Mouse (Mus musculus): ENCODE measurements around the gene Shc4.

- no peak for TF ChIP-seq USF1 (IDR thresholded peaks at IDR 0.05; ENCODE audit: low read depth)
- TF ChIP-seq TCF12 (IDR thresholded peaks at IDR 0.05; ENCODE audit: insufficient read depth, poor library complexity, severe bottlenecking): no peak
- no peak for TF ChIP-seq POLR2A (IDR thresholded peaks at IDR 0.05; ENCODE audit: insufficient read length, low read depth)
- TF ChIP-seq POLR2AphosphoS2 (IDR thresholded peaks at IDR 0.05; ENCODE audit: insufficient read length, low read depth): no peak
- no peak for TF ChIP-seq MAX (IDR thresholded peaks at IDR 0.05; ENCODE audit: low read depth)
- no peak for TF ChIP-seq SRF (IDR thresholded peaks at IDR 0.05; ENCODE audit: control insufficient read depth, insufficient read length, low read depth)
- no peak for TF ChIP-seq MYOD1 (IDR thresholded peaks at IDR 0.05; ENCODE audit: control insufficient read depth in 1 of 3, insufficient read length in 2 of 3, low read depth in 2 of 3)
- TF ChIP-seq E2F4 (IDR thresholded peaks at IDR 0.05; ENCODE audit: insufficient read depth): no peak
- no peak for TF ChIP-seq CEBPB (IDR thresholded peaks at IDR 0.05; ENCODE audit: insufficient read depth, poor library complexity, severe bottlenecking)
- no peak for TF ChIP-seq TCF3 (IDR thresholded peaks at IDR 0.05; ENCODE audit: insufficient read length, low read depth)
- no peak for TF ChIP-seq MYOG (IDR thresholded peaks at IDR 0.05; ENCODE audit: control insufficient read depth in 1 of 3, insufficient read depth in 1 of 3, insufficient read length in 2 of 3, low read depth in 2 of 3)
These were observed 70.7 kb downstream of the Shc4 start for GRCm38 (mm10) chr2:125653286-125653685.

Data from myocyte (in vitro differentiated cells).